Mouse (Mus musculus) lung, postnatal 0 days (tissue): ENCODE results near the gene Fgf11. TPM values are rescaled to one million over a fixed set of nuclear protein-coding genes. Genes with fewer than 3 reads are reported as not detected.

ENCODE experiments used
- ATAC-seq: fragments of 200-750 bp; cut with Nextera tagmentation; 2 replicates; pipeline ENCODE4 v1.8.0; 2017; ENCODE audit warnings: moderate library complexity
- DNase-seq: peaks from one replicate; pipeline ENCODE4 v3.0.0-alpha.2; 2016; ENCODE audit warnings: low spot score
- H3K27ac ChIP-seq: fragments of 300-500 bp; sonication (generic); 2 replicates; pipeline ENCODE4 v1.5.1; 2014; ENCODE audit warnings: antibody characterized with exemption, mild to moderate bottlenecking, low read length, mixed read lengths
- H3K27me3 ChIP-seq: fragments of 300-500 bp; sonication (generic); replicated peaks from 2 replicates; pipeline ENCODE4 v1.6.1; 2014; ENCODE audit warnings: low read length, mixed read lengths; ENCODE audit not compliant: insufficient read depth
- H3K36me3 ChIP-seq: fragments of 300-500 bp; sonication (generic); 2 replicates; pipeline ENCODE4 v1.6.1; 2014; ENCODE audit warnings: low read length, mixed read lengths; ENCODE audit not compliant: insufficient read depth
- H3K4me1 ChIP-seq: fragments of 300-500 bp; sonication (generic); 2 replicates; pipeline ENCODE4 v1.6.1; 2014; ENCODE audit warnings: antibody characterized with exemption, low read depth, low read length, mixed read lengths; ENCODE audit not compliant: insufficient read depth
- H3K4me2 ChIP-seq: fragments of 300-500 bp; sonication (generic); replicated peaks from 2 replicates; pipeline ENCODE4 v1.6.1; 2014; ENCODE audit warnings: low read depth, mild to moderate bottlenecking, low read length, moderate library complexity, mixed read lengths
- H3K4me3 ChIP-seq: fragments of 300-500 bp; sonication (generic); 2 replicates; pipeline ENCODE4 v1.5.1; 2014; ENCODE audit warnings: low read depth, low read length
- H3K9ac ChIP-seq: fragments of 300-500 bp; sonication (generic); replicated peaks from 2 replicates; pipeline ENCODE4 v1.6.1; 2014; ENCODE audit warnings: low read depth, mild to moderate bottlenecking
- H3K9me3 ChIP-seq: fragments of 300-500 bp; sonication (generic); 2 replicates; pipeline ENCODE4 v1.6.1; 2016; ENCODE audit warnings: low read length, mixed read lengths
- CTCF ChIP-seq: IDR thresholded peaks from 2 replicates; pipeline ENCODE4 v1.5.1; 2016; ENCODE audit warnings: antibody characterized with exemption, mild to moderate bottlenecking
- EP300 ChIP-seq: IDR thresholded peaks from 2 replicates; pipeline ENCODE4 v1.6.1; 2016; ENCODE audit warnings: antibody characterized with exemption, mild to moderate bottlenecking, control low read depth
- WGBS: fragments of 180-500 bp; shearing (Covaris S2); extraction: QIAGEN DNeasy Blood & Tissue Kit; methylation state at CpG from one replicate; pipeline ENCODE4 v1.1.7; 2014; 5-methylcytosine and 5-hydroxymethylcytosine counted together
- polyA plus RNA-seq: library from polyadenylated mRNA; unstranded; fragments of >200 nt; fragmentation: Nextera tagmentation; extraction: Ambion mirVana; gene quantifications from 2 replicates; pipeline ENCODE4 v1.2.1, GENCODE M21; 2015

The Fgf11 gene
- polyA plus RNA-seq, 1 experiment from 2014 or later: 0.57 TPM

- no peaks in the 10 kb centered on the region for H3K9me3 ChIP-seq
- 0 out of 2 replicates have a peak, but pooled peaks cover 6% of the 10 kb centered on the region for H3K27me3 ChIP-seq
- no peak within 1 kb of the TSS for H3K27ac ChIP-seq
- 0 out of 2 replicates have a peak within 1 kb of the TSS, but pooled peaks have one; percentile 16 for H3K9ac ChIP-seq
- H3K4me1 ChIP-seq: peaks cover 33% of the 10 kb centered on the region; the same call in 1 of the 2 replicates
- DNase-seq: peak; percentile 88
- no peaks in the 10 kb centered on the region for H3K36me3 ChIP-seq
- WGBS: 12% methylated on average over 29 of the region's 29 CpGs
- peak within 1 kb of the TSS; percentile 21 for H3K4me3 ChIP-seq
- TF ChIP-seq EP300 (no peak), CTCF (no peak)
- ATAC-seq: peak; percentile 62
- peak within 1 kb of the TSS; percentile 86 for H3K4me2 ChIP-seq
Observed at GRCm38 (mm10) chr11:69804972-69805909, 3.6 kb upstream of the Fgf11 start, which contains the start of gene Tmem102. TSS of gene Tmem102 (minus strand) at chr11:69805624.

- WGBS: 18% methylated on average over 12 of the region's 12 CpGs
- no peaks in the 10 kb centered on the region for H3K9me3 ChIP-seq
- H3K4me1 ChIP-seq: peaks cover 35% of the 10 kb centered on the region; the same call in 1 of the 2 replicates
Observed at GRCm38 (mm10) chr11:69804652-69804940, 2.9 kb upstream of the Fgf11 start.

GRCm38 (mm10) chr11:69803786-69804651 lies 2.4 kb upstream of the Fgf11 start:
- peak overlapping the region; percentile 86 for H3K4me2 ChIP-seq
- 0 out of 2 replicates have a peak overlapping the region, but pooled peaks have one; percentile 12 for H3K9ac ChIP-seq
- DNase-seq: peak; percentile 85
- no peaks in the 10 kb centered on the region for H3K9me3 ChIP-seq
- peaks cover 35% of the 10 kb centered on the region; the same call in 1 of the 2 replicates for H3K4me1 ChIP-seq
- TF ChIP-seq EP300 (no peak), CTCF (peak; percentile 87)
- H3K27ac ChIP-seq: no peak overlapping the region
- no peaks in the 10 kb centered on the region for H3K36me3 ChIP-seq
- H3K4me3 ChIP-seq: peak overlapping the region; percentile 53
- peak; percentile 76 for ATAC-seq
- 0 out of 2 replicates have a peak, but pooled peaks cover 6% of the 10 kb centered on the region for H3K27me3 ChIP-seq
- WGBS: 2% methylated on average over 60 of the region's 60 CpGs

More at GRCm38 (mm10) chr11:69804652-69804940, 2.9 kb upstream of the Fgf11 start:
- H3K9ac ChIP-seq: 0 out of 2 replicates have a peak overlapping the region, but pooled peaks have one; percentile 16
- DNase-seq (peak; percentile 50), ATAC-seq (no peak)
- H3K27ac ChIP-seq: no peak overlapping the region
- peak overlapping the region; percentile 86 for H3K4me2 ChIP-seq
- H3K27me3 ChIP-seq: 0 out of 2 replicates have a peak, but pooled peaks cover 6% of the 10 kb centered on the region
- TF ChIP-seq EP300 (no peak), CTCF (no peak)
- H3K36me3 ChIP-seq: no peaks in the 10 kb centered on the region
- H3K4me3 ChIP-seq: no peak overlapping the region

- Histone ChIP-seq H3K4me3 (peak overlapping the region; percentile 53), H3K27ac (no peak overlapping the region), H3K4me1 (peaks cover 35% of the 10 kb centered on the region; the same call in 1 of the 2 replicates), H3K36me3 (no peaks in the 10 kb centered on the region), H3K4me2 (peak overlapping the region; percentile 86), H3K9ac (0 out of 2 replicates have a peak overlapping the region, but pooled peaks have one; percentile 12), H3K9me3 (no peaks in the 10 kb centered on the region), H3K27me3 (0 out of 2 replicates have a peak, but pooled peaks cover 6% of the 10 kb centered on the region)
- DNase-seq (no peak), ATAC-seq (peak; percentile 6)
- 3% methylated on average over 12 of the region's 12 CpGs for WGBS
- TF ChIP-seq CTCF: no peak
- TF ChIP-seq EP300: no peak
Observed at GRCm38 (mm10) chr11:69803328-69803727, 1.7 kb upstream of the Fgf11 start.

- Histone ChIP-seq H3K9me3 (no peaks in the 10 kb centered on the region), H3K36me3 (no peaks in the 10 kb centered on the region), H3K4me2 (peak overlapping the region; percentile 86), H3K27me3 (0 out of 2 replicates have a peak, but pooled peaks cover 6% of the 10 kb centered on the region), H3K4me3 (peak overlapping the region; percentile 53), H3K27ac (no peak overlapping the region), H3K4me1 (peaks cover 35% of the 10 kb centered on the region; the same call in 1 of the 2 replicates), H3K9ac (peak overlapping the region; percentile 21)
- TF ChIP-seq CTCF: no peak
- TF ChIP-seq EP300: no peak
- ATAC-seq: peak; percentile 64
- 3% methylated on average over 29 of the region's 33 CpGs for WGBS
- peak; percentile 89 for DNase-seq
Observed at GRCm38 (mm10) chr11:69802648-69803105, 1.0 kb upstream of the Fgf11 start.
